Comparison of ENCODE assay signal across 9 mouse cellular contexts in genomic region chr5:104039154-104039932, GRCm38 (mm10). TPM values are rescaled to one million over a fixed set of nuclear protein-coding genes. Genes with fewer than 3 reads are reported as not detected.
DNase-seq lines count a peak whose midpoint lies in the region; ATAC-seq and TF ChIP-seq lines count a peak whose summit lies in the region.
"Had no signal": no experiment of that assay in that cellular context is flagged by ENCODE, and none has a peak within 500 bp of the region (broad histone marks: within the 10 kb centered on the region; RNA-seq: fewer than 3 reads in every experiment).

No protein-coding gene starts in this region.

- peak; percentile 81 for TF ChIP-seq CTCF in left cerebral cortex, adult 2 months (IDR thresholded peaks at IDR 0.05)
- peak; percentile 80 for TF ChIP-seq CTCF in kidney, adult 2 months (conservative IDR thresholded peaks at IDR 0.05; ENCODE audit: insufficient read depth, insufficient read length, low read depth, low read length)

- H3K4me3 ChIP-seq in left cerebral cortex, adult 2 months = no peak overlapping the region
- no peak overlapping the region for H3K4me3 ChIP-seq in kidney, adult 2 months (ENCODE audit: insufficient read depth, low read depth, low read length)
- H3K4me3 ChIP-seq in forebrain, embryonic 12.5 days (replicated peaks) = no peak overlapping the region
- H3K4me3 ChIP-seq: lung, embryonic 15.5 days had no signal

- no peak for TF ChIP-seq POLR2A in kidney, adult 2 months (IDR thresholded peaks at IDR 0.05; ENCODE audit: low read depth, low read length)

- H3K9ac ChIP-seq in forebrain, embryonic 12.5 days = no peak overlapping the region
- H3K9ac ChIP-seq: lung, embryonic 15.5 days had no signal

- WGBS in kidney, adult 2 months = 61% methylated on average over 6 of the region's 6 CpGs
- WGBS in forebrain, embryonic 12.5 days = 69% methylated on average over 6 of the region's 6 CpGs

- intact Hi-C loops in left cerebral cortex, adult 2 months (cut with DNase I) = loop anchor here (1.0 kb wide), 1 partner anchor 40 kb away; no protein-coding TSS in a partner anchor

- H3K27ac ChIP-seq in left cerebral cortex, adult 2 months = no peak overlapping the region
- no peak overlapping the region for H3K27ac ChIP-seq in kidney, adult 2 months (ENCODE audit: insufficient read depth, low read depth, low read length)
- H3K27ac ChIP-seq in forebrain, embryonic 12.5 days = no peak overlapping the region
- H3K27ac ChIP-seq: lung, embryonic 15.5 days had no signal

- H3K4me1 ChIP-seq in kidney, adult 2 months (ENCODE audit: control insufficient read depth, insufficient read depth, low read length) = peaks cover 24% of the 10 kb centered on the region
- no peaks in the 10 kb centered on the region for H3K4me1 ChIP-seq in forebrain, embryonic 12.5 days
- H3K4me1 ChIP-seq: lung, embryonic 15.5 days had no signal

- H3K36me3 ChIP-seq in kidney, adult 2 months (ENCODE audit: control insufficient read depth, insufficient read depth, low read length) = no peaks in the 10 kb centered on the region
- no peaks in the 10 kb centered on the region for H3K36me3 ChIP-seq in forebrain, embryonic 12.5 days (replicated peaks)
- H3K36me3 ChIP-seq: lung, embryonic 15.5 days had no signal

- no peak overlapping the region for H3K4me2 ChIP-seq in forebrain, embryonic 12.5 days
- H3K4me2 ChIP-seq: lung, embryonic 15.5 days had no signal

- H3K27me3 ChIP-seq in kidney, adult 2 months (replicated peaks; ENCODE audit: control insufficient read depth, insufficient read depth, low read length) = no peaks in the 10 kb centered on the region
- H3K27me3 ChIP-seq in forebrain, embryonic 12.5 days = no peaks in the 10 kb centered on the region
- H3K27me3 ChIP-seq: lung, embryonic 15.5 days had no signal

- DNase-seq in left cerebral cortex, adult 2 months (ENCODE audit: extremely low spot score in 1 of 2, low spot score in 2 of 2) = peak; percentile 39 to 50
- DNase-seq in left cerebral cortex, adult 8-10 months (ENCODE audit: low spot score in 2 of 2) = no peak
- DNase-seq in embryo, embryonic 10.5 days (ENCODE audit: low spot score) = peak; percentile 63
- DNase-seq in kidney, adult 2 months = peak; percentile 67
- DNase-seq in lung, postnatal 25 days (ENCODE audit: low spot score) = peak; percentile 62
- DNase-seq in thymus, postnatal 4 days = peak; percentile 70

- no peaks in the 10 kb centered on the region for H3K9me3 ChIP-seq in forebrain, embryonic 12.5 days
- H3K9me3 ChIP-seq: lung, embryonic 15.5 days had no signal

- peak; percentile 54 for ATAC-seq in activated CD4-positive, CD25-positive, alpha-beta regulatory T cell, adult 4 months
- ATAC-seq in forebrain, embryonic 12.5 days (ENCODE audit: low FRiP score) = no peak

RNA-seq across cellular contexts. Expression of gene Nudt9, which starts 6.8 kb away (rescaled TPM):
- total RNA-seq in left cerebral cortex, adult 2 months (2021) = 10 to 100 TPM; 66.1 to 68.4 TPM
- total RNA-seq in left cerebral cortex, adult 8-10 months (2022) = 10 to 100 TPM; 62.8 to 69.5 (median 65.8) TPM
- polyA plus RNA-seq in activated CD4-positive, CD25-positive, alpha-beta regulatory T cell, adult 4 months (2017; shearing (Covaris generic)) = 10 to 100 TPM; 13.6 to 20.8 TPM
- polyA plus RNA-seq in kidney, adult 2 months (2012; rRNA removed) = 59.7 and 63.8 TPM in 2 replicates
- polyA plus RNA-seq in forebrain, embryonic 12.5 days (2016; fragmentation: Nextera tagmentation; extraction: Ambion mirVana) = 55.8 and 58.8 TPM in 2 replicates

RNA-seq across cellular contexts. Expression of gene Hsd17b11, which starts 17.6 kb away (rescaled TPM):
- total RNA-seq in left cerebral cortex, adult 2 months (2021) = 10 to 100 TPM; 42.3 to 42.7 TPM
- total RNA-seq in left cerebral cortex, adult 8-10 months (2022) = 10 to 100 TPM; 52.4 to 53.9 (median 52.8) TPM
- 1 to 10 TPM; 2.9 to 3.9 TPM for polyA plus RNA-seq in activated CD4-positive, CD25-positive, alpha-beta regulatory T cell, adult 4 months (2017; shearing (Covaris generic))
- 64.4 and 65.2 TPM in 2 replicates for polyA plus RNA-seq in kidney, adult 2 months (2012; rRNA removed)
- polyA plus RNA-seq in forebrain, embryonic 12.5 days (2016; fragmentation: Nextera tagmentation; extraction: Ambion mirVana) = 1.5 and 1.7 TPM in 2 replicates

RNA-seq across cellular contexts. Expression of gene Gm17660, which starts 38.1 kb away (rescaled TPM):
- total RNA-seq in left cerebral cortex, adult 2 months (2021) = not detected
- total RNA-seq in left cerebral cortex, adult 8-10 months (2022) = not detected
- polyA plus RNA-seq in activated CD4-positive, CD25-positive, alpha-beta regulatory T cell, adult 4 months (2017; shearing (Covaris generic)) = not detected
- not detected in 2 replicates for polyA plus RNA-seq in kidney, adult 2 months (2012; rRNA removed)
- polyA plus RNA-seq in forebrain, embryonic 12.5 days (2016; fragmentation: Nextera tagmentation; extraction: Ambion mirVana) = not detected in 2 replicates

Comparison
In these comparisons a context has a peak if more than half of its experiments do, and no peak if none do; other contexts are left out.
1. DNase-seq: peak in left cerebral cortex, adult 2 months (2 of 2), embryo, embryonic 10.5 days (single experiment), kidney, adult 2 months (single experiment), lung, postnatal 25 days (single experiment) and thymus, postnatal 4 days (single experiment); none in left cerebral cortex, adult 8-10 months (0 of 2).
2. RNA of gene Hsd17b11, which starts 17.6 kb away (polyA plus RNA-seq): 64.4 to 65.2 TPM in kidney, adult 2 months; 2.9 to 3.9 TPM in activated CD4-positive, CD25-positive, alpha-beta regulatory T cell, adult 4 months and 1.5 to 1.7 TPM in forebrain, embryonic 12.5 days; every median in the first group is over 10 times any median in the second.